In the genomic region with DNA sequence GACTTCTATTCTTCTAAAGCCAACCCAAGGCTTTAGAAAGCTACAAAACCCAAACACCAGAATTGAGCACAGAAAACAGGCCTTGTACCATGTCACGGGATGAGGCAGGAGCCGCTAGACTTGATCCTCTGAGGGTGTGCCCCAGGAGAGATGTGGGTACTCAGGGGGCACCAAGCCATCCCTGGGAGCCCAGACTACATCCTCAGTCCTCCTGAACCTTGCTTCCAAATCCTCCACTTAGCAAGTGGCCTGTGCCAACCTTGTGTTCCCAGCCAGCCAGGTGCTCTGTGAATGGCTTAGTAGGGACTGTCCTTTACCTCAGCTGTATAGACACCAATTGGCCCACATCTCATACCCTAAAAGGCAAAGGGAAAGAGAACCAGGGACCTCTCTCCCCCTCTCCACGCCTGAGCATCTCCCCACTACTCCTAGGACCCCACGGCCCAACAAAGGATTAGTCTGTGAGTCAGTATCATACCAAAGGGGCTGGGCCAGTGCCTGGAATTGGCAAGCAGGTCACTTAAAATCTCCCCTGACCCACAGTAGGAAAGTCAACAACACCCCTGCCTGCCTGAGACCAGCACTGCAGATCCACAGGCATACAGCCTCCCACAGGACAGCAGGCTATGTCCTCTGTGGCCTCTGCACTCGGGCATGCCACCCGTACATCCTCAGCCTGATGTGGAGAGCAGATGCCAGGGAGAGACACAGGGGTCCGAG, we compare ENCODE assay signal across 22 mouse cellular contexts. TPM values are rescaled to one million over a fixed set of nuclear protein-coding genes. Genes with fewer than 3 reads are reported as not detected.
DNase-seq lines count a peak whose midpoint lies in the region; ATAC-seq and TF ChIP-seq lines count a peak whose summit lies in the region.
"Had no signal": no experiment of that assay in that cellular context is flagged by ENCODE, and none has a peak within 500 bp of the region (broad histone marks: within the 10 kb centered on the region; RNA-seq: fewer than 3 reads in every experiment).

No protein-coding gene starts in this region.

- H3K27me3 ChIP-seq in hindbrain, embryonic 10.5 days (ENCODE audit: insufficient read depth, poor library complexity, severe bottlenecking): peaks cover 90% of the 10 kb centered on the region
- peaks cover 35% of the 10 kb centered on the region for H3K27me3 ChIP-seq in hindbrain, embryonic 12.5 days

- H3K27ac ChIP-seq in hindbrain, embryonic 10.5 days: peak overlapping the region; percentile 91
- no peak overlapping the region for H3K27ac ChIP-seq in hindbrain, embryonic 12.5 days
- H3K27ac ChIP-seq in olfactory bulb, adult 2 months (ENCODE audit: insufficient read depth, low read depth, low read length): 0 out of 2 replicates have a peak overlapping the region, but pooled peaks have one; percentile 7
- H3K27ac ChIP-seq: embryonic facial prominence, embryonic 12.5 days; forebrain, embryonic 12.5 days; heart, adult 2 months; heart, embryonic 15.5 days; hindbrain, postnatal 0 days had no signal

- no peak for TF ChIP-seq CTCF in olfactory bulb, adult 2 months (IDR thresholded peaks at IDR 0.05; ENCODE audit: insufficient read depth, low read depth, low read length)

- H3K4me2 ChIP-seq in hindbrain, embryonic 12.5 days (replicated peaks): no peak overlapping the region
- H3K4me2 ChIP-seq: embryonic facial prominence, embryonic 12.5 days; forebrain, embryonic 12.5 days; heart, embryonic 11.5 days; heart, embryonic 15.5 days had no signal

- TF ChIP-seq POLR2A in olfactory bulb, adult 2 months (IDR thresholded peaks at IDR 0.05; ENCODE audit: insufficient read depth, low read depth, low read length): no peak

- peak; percentile 34 for DNase-seq in cerebellum, adult 11 months
- DNase-seq in cerebellum, postnatal 4 days (ENCODE audit: low spot score in 2 of 2): no peak
- DNase-seq in hindbrain, embryonic 10.5 days (ENCODE audit: low spot score): no peak
- DNase-seq in cerebellum, adult 8-10 months: peak; percentile 37
- no peak for DNase-seq in spleen, adult 18-20 months
- DNase-seq: adrenal gland, adult 8-10 months; adrenal gland, postnatal 36 days; B cell, adult 2 months; forebrain, postnatal 0 days; gastrocnemius, postnatal 14 days; heart, adult 2 months; heart, postnatal 14 days; kidney, adult 11 months had no signal

- no peaks in the 10 kb centered on the region for H3K9me3 ChIP-seq in hindbrain, embryonic 10.5 days
- H3K9me3 ChIP-seq in hindbrain, embryonic 12.5 days (replicated peaks): no peaks in the 10 kb centered on the region
- H3K9me3 ChIP-seq: embryonic facial prominence, embryonic 12.5 days; forebrain, embryonic 12.5 days; heart, embryonic 15.5 days had no signal

- no peak overlapping the region for H3K4me3 ChIP-seq in hindbrain, embryonic 10.5 days
- no peak overlapping the region for H3K4me3 ChIP-seq in hindbrain, embryonic 12.5 days
- H3K4me3 ChIP-seq in olfactory bulb, adult 2 months (ENCODE audit: insufficient read depth, low read depth, low read length): no peak overlapping the region
- H3K4me3 ChIP-seq: embryonic facial prominence, embryonic 12.5 days; forebrain, embryonic 12.5 days; heart, adult 2 months; heart, embryonic 15.5 days had no signal

- no peak overlapping the region for H3K9ac ChIP-seq in hindbrain, embryonic 12.5 days
- H3K9ac ChIP-seq: embryonic facial prominence, embryonic 12.5 days; forebrain, postnatal 0 days; heart, embryonic 15.5 days had no signal

- H3K4me1 ChIP-seq in hindbrain, embryonic 10.5 days (replicated peaks): peaks cover 100% of the 10 kb centered on the region
- H3K4me1 ChIP-seq in hindbrain, embryonic 12.5 days: peaks cover 82% of the 10 kb centered on the region
- H3K4me1 ChIP-seq in olfactory bulb, adult 2 months (ENCODE audit: control insufficient read depth, insufficient read depth, low read length): peaks cover 89% of the 10 kb centered on the region

- ATAC-seq in hindbrain, embryonic 12.5 days (ENCODE audit: low FRiP score): no peak
- ATAC-seq: CD4-positive, CD25-positive, alpha-beta regulatory T cell, adult 4 months; forebrain, postnatal 0 days; hindbrain, postnatal 0 days had no signal

- 82% methylated on average over 7 of the region's 7 CpGs for WGBS in hindbrain, embryonic 10.5 days
- 78% methylated on average over 7 of the region's 7 CpGs for WGBS in hindbrain, embryonic 12.5 days
- 76% methylated on average over 7 of the region's 7 CpGs for WGBS in olfactory bulb, adult 2 months

- no peaks in the 10 kb centered on the region for H3K36me3 ChIP-seq in hindbrain, embryonic 10.5 days
- H3K36me3 ChIP-seq in hindbrain, embryonic 12.5 days: no peaks in the 10 kb centered on the region
- H3K36me3 ChIP-seq: embryonic facial prominence, embryonic 12.5 days; forebrain, embryonic 12.5 days; G1E; heart, embryonic 15.5 days had no signal

RNA-seq across cellular contexts. Expression of a gene that starts 14.2 kb away (rescaled TPM):
- polyA plus RNA-seq in hindbrain, embryonic 10.5 days (2016; fragmentation: Nextera tagmentation; extraction: Ambion mirVana): 2.2 and 4.2 TPM in 2 replicates
- polyA plus RNA-seq in hindbrain, embryonic 12.5 days (2016; fragmentation: Nextera tagmentation; extraction: Ambion mirVana): 3.7 and 4.2 TPM in 2 replicates
- polyA plus RNA-seq in olfactory bulb, adult 2 months (2012; ENCODE audit: insufficient read depth, insufficient read length, low replicate concordance, missing spikeins): not detected in 2 replicates
- polyA plus RNA-seq: CD4-positive, CD25-positive, alpha-beta regulatory T cell, adult 4 months; G1E had no signal

RNA-seq across cellular contexts. Expression of a gene that starts 49.3 kb away (rescaled TPM):
- 541 and 748 TPM in 2 replicates for polyA plus RNA-seq in hindbrain, embryonic 10.5 days (2016; fragmentation: Nextera tagmentation; extraction: Ambion mirVana)
- 161 and 162 TPM in 2 replicates for polyA plus RNA-seq in hindbrain, embryonic 12.5 days (2016; fragmentation: Nextera tagmentation; extraction: Ambion mirVana)
- polyA plus RNA-seq in olfactory bulb, adult 2 months (2012; ENCODE audit: insufficient read depth, insufficient read length, low replicate concordance, missing spikeins): not detected in 2 replicates

RNA-seq across cellular contexts. Expression of a gene that starts 58.5 kb away (rescaled TPM):
- polyA plus RNA-seq in hindbrain, embryonic 10.5 days (2016; fragmentation: Nextera tagmentation; extraction: Ambion mirVana): 19.1 and 23.9 TPM in 2 replicates
- polyA plus RNA-seq in hindbrain, embryonic 12.5 days (2016; fragmentation: Nextera tagmentation; extraction: Ambion mirVana): 19.8 and 21.9 TPM in 2 replicates
- not detected in 2 replicates for polyA plus RNA-seq in olfactory bulb, adult 2 months (2012; ENCODE audit: insufficient read depth, insufficient read length, low replicate concordance, missing spikeins)

Comparison
In these comparisons a context has a peak if more than half of its experiments do, and no peak if none do; other contexts are left out.
1. DNase-seq: peak in cerebellum, adult 11 months (single experiment) and cerebellum, adult 8-10 months (single experiment); none in cerebellum, postnatal 4 days (0 of 2), hindbrain, embryonic 10.5 days (single experiment) and spleen, adult 18-20 months (0 of 2).
2. RNA of a gene that starts 58.5 kb away (polyA plus RNA-seq): 19.1 to 23.9 TPM in hindbrain, embryonic 10.5 days and 19.8 to 21.9 TPM in hindbrain, embryonic 12.5 days; not detected in olfactory bulb, adult 2 months; every median in the first group is over 10 times any median in the second.